Mouse (Mus musculus) naive thymus-derived CD4-positive, alpha-beta T cell, adult 2 months (primary cell): Measurements from ENCODE around the gene Arhgap29.

Experiments
- DNase-seq: peaks from one replicate; pipeline ENCODE4 v3.0.0-alpha.2; 2011; ENCODE audit warnings: low read depth

Arhgap29 gene

DNA sequence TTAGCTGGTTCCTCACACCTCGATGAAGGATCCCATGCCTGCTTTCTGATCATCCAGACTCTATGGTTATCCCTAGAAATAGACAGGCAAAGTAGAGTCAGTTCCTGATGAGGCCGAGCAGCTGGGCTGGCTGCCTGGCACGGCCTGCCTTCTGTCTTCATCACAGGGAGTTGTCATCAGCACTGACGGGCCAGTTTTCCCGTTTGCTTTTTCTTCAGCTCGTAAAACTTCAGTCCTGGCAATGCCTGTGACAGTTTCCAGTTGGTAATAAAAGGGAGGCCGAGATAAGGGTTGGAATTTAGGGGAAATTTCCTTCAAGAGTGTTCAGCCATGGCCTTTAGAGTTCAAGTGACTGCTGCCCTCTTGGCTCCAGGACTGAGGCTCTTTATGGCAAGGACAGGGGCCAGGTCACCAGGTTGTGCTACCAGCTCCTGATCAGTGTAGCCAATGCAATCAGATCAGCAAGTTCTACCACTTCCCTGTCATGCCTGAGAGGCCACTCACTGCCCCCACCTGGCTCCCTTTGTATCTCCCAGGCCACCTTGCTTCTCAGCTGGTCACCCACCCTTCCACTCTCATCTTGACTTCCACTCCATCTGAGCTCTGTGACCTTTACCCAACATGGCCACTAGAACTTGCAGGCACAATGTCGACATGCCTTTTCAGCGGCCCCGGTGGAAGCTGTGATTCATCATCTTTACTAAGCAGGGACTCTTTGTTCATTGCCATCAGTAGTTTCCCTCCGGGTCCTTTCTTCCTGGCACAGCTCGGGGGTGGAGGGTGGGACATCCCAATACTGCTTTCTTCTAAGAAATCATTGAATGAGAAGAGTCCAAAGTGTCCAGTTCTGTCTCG, 112.4 kb downstream of the Arhgap29 start:
- DNase-seq, result no peak
